Comparison of ENCODE assay signal across 11 mouse cellular contexts in genomic region chr3:50606986-50607385, GRCm38 (mm10).
DNase-seq lines count a peak whose midpoint lies in the region; ATAC-seq and TF ChIP-seq lines count a peak whose summit lies in the region.
"Had no signal": no experiment of that assay in that cellular context is flagged by ENCODE, and none has a peak within 500 bp of the region (broad histone marks: within the 10 kb centered on the region; RNA-seq: fewer than 3 reads in every experiment).

No protein-coding gene starts in this region.

- no peak overlapping the region for H3K4me2 ChIP-seq in midbrain, postnatal 0 days (ENCODE audit: low read depth, low read length, poor library complexity, severe bottlenecking)
- H3K4me2 ChIP-seq: embryonic facial prominence, embryonic 13.5 days had no signal

- no peak for TF ChIP-seq CTCF in cerebellum, adult 2 months (IDR thresholded peaks at IDR 0.05; ENCODE audit: borderline replicate concordance, insufficient read depth, low read depth, low read length)
- TF ChIP-seq CTCF in midbrain, postnatal 0 days (IDR thresholded peaks at IDR 0.05), result no peak

- no peaks in the 10 kb centered on the region for H3K36me3 ChIP-seq in midbrain, postnatal 0 days (ENCODE audit: insufficient read depth, low read length)
- H3K36me3 ChIP-seq: embryonic facial prominence, embryonic 13.5 days had no signal

- TF ChIP-seq POLR2A in cerebellum, adult 2 months (IDR thresholded peaks at IDR 0.05; ENCODE audit: borderline replicate concordance, insufficient read depth, low read length), result no peak

- H3K27me3 ChIP-seq in cerebellum, adult 2 months (ENCODE audit: control insufficient read depth, insufficient read depth, low read length), result no peaks in the 10 kb centered on the region
- H3K27me3 ChIP-seq in midbrain, postnatal 0 days (ENCODE audit: insufficient read depth, low read length), result no peaks in the 10 kb centered on the region
- H3K27me3 ChIP-seq: embryonic facial prominence, embryonic 13.5 days; Patski had no signal

- no peak overlapping the region for H3K4me3 ChIP-seq in cerebellum, adult 2 months (replicated peaks; ENCODE audit: insufficient read depth, low read depth, low read length)
- H3K4me3 ChIP-seq in midbrain, postnatal 0 days (ENCODE audit: low read depth, low read length), result no peak overlapping the region
- H3K4me3 ChIP-seq: embryonic facial prominence, embryonic 13.5 days had no signal

- H3K27ac ChIP-seq in cerebellum, adult 2 months (ENCODE audit: insufficient read depth, low read length), result peak overlapping the region; percentile 40; the same call in 1 of the 2 replicates
- H3K27ac ChIP-seq in midbrain, postnatal 0 days (ENCODE audit: low read depth, low read length), result no peak overlapping the region
- H3K27ac ChIP-seq: embryonic facial prominence, embryonic 13.5 days had no signal

- peak; percentile 52; the same call in 1 of the 2 replicates for ATAC-seq in frontal cortex, adult (ENCODE audit: low TSS enrichment)
- no peak for ATAC-seq in midbrain, postnatal 0 days (ENCODE audit: low FRiP score)
- ATAC-seq: Patski had no signal

- 0% methylated on average over 1 of the region's 1 CpGs for WGBS in cerebellum, adult 2 months
- WGBS in midbrain, postnatal 0 days, result 7% methylated on average over 1 of the region's 1 CpGs

- peaks cover 6% of the 10 kb centered on the region for H3K4me1 ChIP-seq in cerebellum, adult 2 months (ENCODE audit: control insufficient read depth, insufficient read depth, low read length)
- no peaks in the 10 kb centered on the region for H3K4me1 ChIP-seq in midbrain, postnatal 0 days (ENCODE audit: insufficient read depth, low read length)
- H3K4me1 ChIP-seq: embryonic facial prominence, embryonic 13.5 days had no signal

- H3K9me3 ChIP-seq in midbrain, postnatal 0 days (ENCODE audit: low read length), result no peaks in the 10 kb centered on the region
- H3K9me3 ChIP-seq: embryonic facial prominence, embryonic 13.5 days had no signal

- no peak for DNase-seq in frontal cortex, postnatal 14 days (ENCODE audit: low spot score in 2 of 2)
- DNase-seq in ovary, adult 18-20 months (ENCODE audit: low spot score), result peak; percentile 6
- no peak for DNase-seq in ovary, postnatal 36 days (ENCODE audit: low spot score)
- DNase-seq in cerebellum, adult 2 months, result peak; percentile 64 to 87
- peak; percentile 66 for DNase-seq in midbrain, postnatal 0 days (ENCODE audit: low spot score)
- no peak for DNase-seq in neural tube, embryonic 10.5 days (ENCODE audit: extremely low spot score, low spot score)
- DNase-seq: heart, adult 18-20 months; kidney, adult 8-10 months had no signal

- no peak overlapping the region for H3K9ac ChIP-seq in midbrain, postnatal 0 days (replicated peaks; ENCODE audit: low read length, poor library complexity, severe bottlenecking)
- H3K9ac ChIP-seq: embryonic facial prominence, embryonic 13.5 days had no signal

Comparison
In these comparisons a context has a peak if more than half of its experiments do, and no peak if none do; other contexts are left out.
1. DNase-seq: peak in ovary, adult 18-20 months (single experiment), cerebellum, adult 2 months (2 of 2) and midbrain, postnatal 0 days (single experiment); none in frontal cortex, postnatal 14 days (0 of 2), ovary, postnatal 36 days (single experiment) and neural tube, embryonic 10.5 days (single experiment).